Mouse (Mus musculus) midbrain, embryonic 11.5 days (tissue): ENCODE data around the gene Kcnk6. TPM values are rescaled to one million over a fixed set of nuclear protein-coding genes. Genes with fewer than 3 reads are reported as not detected.
"Not testable (repeated sequence)": the region's sequence is repeated elsewhere in the genome, so short reads cannot be mapped to it uniquely, and the experiment has no call there.

Experiments used
- ATAC-seq: fragments of 200-750 bp; cut with Nextera tagmentation; 2 replicates; pipeline ENCODE4 v1.8.0; 2017; ENCODE audit warnings: moderate TSS enrichment, moderate library complexity; ENCODE audit not compliant: low FRiP score
- DNase-seq: peaks from one replicate; pipeline ENCODE4 v3.0.0; 2015; ENCODE audit warnings: low spot score; ENCODE audit errors: missing footprints
- H3K27ac ChIP-seq: fragments of 300-500 bp; sonication (generic); 2 replicates; pipeline ENCODE4 v1.5.1; 2014; ENCODE audit warnings: low read depth, low read length
- H3K27me3 ChIP-seq: fragments of 300-500 bp; sonication (generic); 2 replicates; pipeline ENCODE4 v1.6.1; 2014; ENCODE audit warnings: mild to moderate bottlenecking, low read length, moderate library complexity, mixed read lengths; ENCODE audit not compliant: control insufficient read depth, insufficient read depth
- H3K36me3 ChIP-seq: fragments of 300-500 bp; sonication (generic); 2 replicates; pipeline ENCODE4 v1.6.1; 2014; ENCODE audit warnings: mild to moderate bottlenecking, low read length, moderate library complexity, mixed read lengths; ENCODE audit not compliant: control insufficient read depth, insufficient read depth
- H3K4me1 ChIP-seq: fragments of 300-500 bp; sonication (generic); 2 replicates; pipeline ENCODE4 v1.6.1; 2014; ENCODE audit warnings: low read length; ENCODE audit not compliant: control insufficient read depth, insufficient read depth
- H3K4me2 ChIP-seq: fragments of 300-500 bp; sonication (generic); 2 replicates; pipeline ENCODE4 v1.6.1; 2014; ENCODE audit warnings: mild to moderate bottlenecking, moderate library complexity
- H3K4me3 ChIP-seq: fragments of 300-500 bp; sonication (generic); 2 replicates; pipeline ENCODE4 v1.5.1; 2014; ENCODE audit warnings: low read depth, low read length
- H3K9ac ChIP-seq: fragments of 300-500 bp; sonication (generic); 2 replicates; pipeline ENCODE4 v1.6.1; 2014; ENCODE audit warnings: low read length
- H3K9me3 ChIP-seq: fragments of 300-500 bp; sonication (generic); 2 replicates; pipeline ENCODE4 v1.6.1; 2016; ENCODE audit warnings: low read length; ENCODE audit not compliant: control insufficient read depth
- WGBS: fragments of 180-500 bp; shearing (Covaris S2); extraction: QIAGEN DNeasy Blood & Tissue Kit; methylation state at CpG from one replicate; pipeline ENCODE4 v1.1.7; 2014; 5-methylcytosine and 5-hydroxymethylcytosine counted together
- polyA plus RNA-seq: library from polyadenylated mRNA; unstranded; fragments of >200 nt; fragmentation: Nextera tagmentation; extraction: Ambion mirVana; gene quantifications from 2 replicates; pipeline ENCODE4 v1.2.1, GENCODE M21; 2014

The Kcnk6 gene
- polyA plus RNA-seq, 1 experiment from 2014 or later, result 0.22 TPM

- not testable (repeated sequence) for H3K4me2 ChIP-seq, H3K27me3 ChIP-seq, H3K4me3 ChIP-seq, ATAC-seq, H3K4me1 ChIP-seq, DNase-seq, H3K36me3 ChIP-seq, H3K9me3 ChIP-seq, H3K27ac ChIP-seq, H3K9ac ChIP-seq
- whole genome bisulfite sequencing, result 80% methylated on average over 4 of the region's 4 CpGs
Observed at GRCm38 (mm10) chr7:29181323-29181722, 51.0 kb downstream of the Kcnk6 start.

GRCm38 (mm10) chr7:29180854-29181236 is 51.5 kb downstream of the Kcnk6 start:
- ATAC-seq, result no peak
- peak overlapping the region; percentile 26; the same call in 1 of the 2 replicates for H3K4me2 ChIP-seq
- DNase-seq, result peak; percentile 86
- 42% methylated on average over 5 of the region's 5 CpGs for WGBS
- no peaks in the 10 kb centered on the region for H3K27me3 ChIP-seq
- no peak overlapping the region for H3K27ac ChIP-seq
- no peak overlapping the region for H3K9ac ChIP-seq
- H3K36me3 ChIP-seq, result peaks cover 3% of the 10 kb centered on the region; the same call in 1 of the 2 replicates
- H3K4me1 ChIP-seq, result peaks cover 10% of the 10 kb centered on the region
- peak overlapping the region; percentile 54 for H3K4me3 ChIP-seq
- no peaks in the 10 kb centered on the region for H3K9me3 ChIP-seq

GRCm38 (mm10) chr7:29180077-29180853 is 52.0 kb downstream of the Kcnk6 start, which contains the start of gene Psmd8:
Psmd8 (minus strand) TSS chr7:29180701.
- no peaks in the 10 kb centered on the region for H3K9me3 ChIP-seq
- peak within 1 kb of the TSS; percentile 59 for H3K9ac ChIP-seq
- H3K4me1 ChIP-seq, result peaks cover 10% of the 10 kb centered on the region
- no peak within 1 kb of the TSS for H3K27ac ChIP-seq
- H3K27me3 ChIP-seq, result no peaks in the 10 kb centered on the region
- DNase-seq (peak; percentile 100), ATAC-seq (peak; percentile 97)
- H3K4me3 ChIP-seq, result peak within 1 kb of the TSS; percentile 54
- H3K4me2 ChIP-seq, result peak within 1 kb of the TSS; percentile 83
- peaks cover 8% of the 10 kb centered on the region; the same call in 1 of the 2 replicates for H3K36me3 ChIP-seq
- under 1% methylated on average over 62 of the region's 62 CpGs for WGBS

DNA sequence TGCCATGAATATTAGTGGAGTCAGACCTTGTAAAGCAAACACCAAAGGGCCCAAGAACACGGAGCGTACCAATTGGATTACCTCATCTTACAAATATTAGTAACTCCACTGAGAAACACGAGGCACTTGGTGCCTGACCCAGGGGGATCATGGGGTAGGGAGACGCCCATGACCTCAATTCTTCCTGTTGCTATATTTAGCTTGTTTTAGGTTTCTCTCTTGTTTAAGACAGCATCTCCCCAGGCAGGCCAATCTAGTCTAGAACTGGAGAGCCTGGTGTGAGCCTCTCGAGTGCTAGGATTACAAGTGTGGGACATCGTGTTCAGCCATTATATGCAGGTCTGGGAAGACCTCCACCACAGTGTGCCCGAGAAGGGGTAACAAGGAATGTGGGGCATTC is 53.0 kb downstream of the Kcnk6 start:
- ATAC-seq, result no peak
- no peak for DNase-seq
- Histone ChIP-seq H3K27ac (no peak overlapping the region), H3K27me3 (no peaks in the 10 kb centered on the region), H3K4me2 (peak overlapping the region; percentile 83), H3K9ac (peak overlapping the region; percentile 59), H3K36me3 (peaks cover 16% of the 10 kb centered on the region; the same call in 1 of the 2 replicates), H3K4me1 (peaks cover 10% of the 10 kb centered on the region), H3K4me3 (peak overlapping the region; percentile 54), H3K9me3 (no peaks in the 10 kb centered on the region)
- 64% methylated on average over 7 of the region's 7 CpGs for WGBS

DNA sequence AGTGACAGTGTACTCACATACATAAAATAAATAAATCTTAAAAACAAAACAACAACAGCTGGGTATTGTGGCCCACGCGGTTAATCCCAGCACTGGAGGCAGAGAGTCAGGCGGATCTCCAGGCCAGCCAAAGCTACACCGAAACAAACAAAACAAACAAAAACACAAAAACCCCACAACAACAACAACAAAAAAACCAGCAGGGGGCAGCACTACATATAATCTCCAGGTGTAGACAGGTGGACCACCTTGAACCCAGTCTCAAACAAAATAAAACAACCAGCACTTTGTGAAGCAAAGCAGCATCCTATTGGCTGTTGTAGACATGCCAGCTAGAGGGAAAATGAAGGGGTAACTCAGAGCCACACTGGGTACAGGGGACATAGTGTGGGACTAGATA is 54.2 kb downstream of the Kcnk6 start:
- ATAC-seq, result no peak
- Histone ChIP-seq H3K4me2 (no peak overlapping the region), H3K4me3 (no peak overlapping the region), H3K36me3 (peaks cover 22% of the 10 kb centered on the region), H3K4me1 (peaks cover 10% of the 10 kb centered on the region), H3K27ac (no peak overlapping the region), H3K9me3 (no peaks in the 10 kb centered on the region), H3K9ac (no peak overlapping the region), H3K27me3 (peaks cover 10% of the 10 kb centered on the region)
- 89% methylated on average over 4 of the region's 4 CpGs for WGBS
- DNase-seq, result no peak

DNA sequence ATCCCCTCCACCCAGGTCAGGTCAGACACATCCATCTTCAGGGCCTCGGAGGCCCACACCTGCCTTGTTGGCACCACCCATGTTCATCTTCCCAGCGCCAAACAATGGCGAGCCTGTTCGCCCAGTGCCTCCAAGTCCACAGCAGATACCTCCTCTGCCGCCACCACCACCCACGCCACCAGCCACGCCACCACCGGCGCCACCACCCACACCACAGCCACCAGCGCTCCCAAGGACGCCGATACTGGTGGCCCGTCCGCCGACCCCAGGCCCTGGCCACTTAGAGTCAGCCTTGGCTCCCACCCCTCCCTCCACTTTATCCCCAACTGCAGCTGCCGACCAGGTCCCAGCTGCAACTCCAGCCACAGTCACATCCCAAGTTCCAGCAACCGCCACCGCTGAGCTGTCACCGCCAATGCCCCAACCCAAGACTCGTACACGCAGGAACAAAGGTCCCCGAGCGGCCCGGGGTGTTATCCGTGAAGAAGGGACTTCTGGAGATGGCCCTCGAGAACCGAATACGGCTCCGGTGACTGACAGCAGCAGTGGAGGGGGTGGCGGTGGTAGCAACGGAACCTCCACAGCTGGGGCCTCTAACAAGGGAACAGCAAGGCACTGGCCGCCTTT is 59.8 kb downstream of the Kcnk6 start:
- H3K36me3 ChIP-seq, result peaks cover 22% of the 10 kb centered on the region
- H3K9me3 ChIP-seq, result no peaks in the 10 kb centered on the region
- ATAC-seq (no peak), DNase-seq (peak; percentile 88)
- peaks cover 34% of the 10 kb centered on the region for H3K27me3 ChIP-seq
- 20% methylated on average over 32 of the region's 32 CpGs for WGBS
- H3K4me3 ChIP-seq, result no peak overlapping the region
- peaks cover 39% of the 10 kb centered on the region for H3K4me1 ChIP-seq
- H3K27ac ChIP-seq, result no peak overlapping the region
- no peak overlapping the region for H3K9ac ChIP-seq
- H3K4me2 ChIP-seq, result no peak overlapping the region

Other genes starting within 250 kb of the Kcnk6 start
- gene Ryr1, start 107.3 kb downstream of the Kcnk6 start, polyA plus RNA-seq, result 0.30 and 0.55 TPM in 2 replicates
- 0.28 and 0.48 TPM in 2 replicates for gene Rasgrp4, start 97.7 kb downstream of the Kcnk6 start, polyA plus RNA-seq
- gene Fam98c, start 76.3 kb downstream of the Kcnk6 start, polyA plus RNA-seq, result 13.6 and 14.8 TPM in 2 replicates
- 0.60 and 0.63 TPM in 2 replicates for gene Ggn, start 62.3 kb downstream of the Kcnk6 start, polyA plus RNA-seq
- 4.9 and 5.1 TPM in 2 replicates for gene Spred3, start 62.1 kb downstream of the Kcnk6 start, polyA plus RNA-seq
- 322 and 332 TPM in 2 replicates for gene Psmd8, start 51.8 kb downstream of the Kcnk6 start, polyA plus RNA-seq
- 0.36 and 1.2 TPM in 2 replicates for gene Catsperg1, start 18.5 kb downstream of the Kcnk6 start, polyA plus RNA-seq
- gene Yif1b, start 5.8 kb upstream of the Kcnk6 start, polyA plus RNA-seq, result 77.1 and 81.5 TPM in 2 replicates
- 2.4 and 2.7 TPM in 2 replicates for gene 2200002D01Rik, start 16.0 kb upstream of the Kcnk6 start, polyA plus RNA-seq
- gene Spint2, start 49.4 kb upstream of the Kcnk6 start, polyA plus RNA-seq, result 16.5 and 18.3 TPM in 2 replicates
- 21.6 and 21.8 TPM in 2 replicates for gene Ppp1r14a, start 56.8 kb upstream of the Kcnk6 start, polyA plus RNA-seq
- 59.9 and 62.9 TPM in 2 replicates for gene Dpf1, start 71.4 kb upstream of the Kcnk6 start, polyA plus RNA-seq